Mouse (Mus musculus): ENCODE measurements around the gene Scgb1b15.
"Not testable (repeated sequence)": the region's sequence is repeated elsewhere in the genome, so short reads cannot be mapped to it uniquely, and the experiment has no call there.

DNA sequence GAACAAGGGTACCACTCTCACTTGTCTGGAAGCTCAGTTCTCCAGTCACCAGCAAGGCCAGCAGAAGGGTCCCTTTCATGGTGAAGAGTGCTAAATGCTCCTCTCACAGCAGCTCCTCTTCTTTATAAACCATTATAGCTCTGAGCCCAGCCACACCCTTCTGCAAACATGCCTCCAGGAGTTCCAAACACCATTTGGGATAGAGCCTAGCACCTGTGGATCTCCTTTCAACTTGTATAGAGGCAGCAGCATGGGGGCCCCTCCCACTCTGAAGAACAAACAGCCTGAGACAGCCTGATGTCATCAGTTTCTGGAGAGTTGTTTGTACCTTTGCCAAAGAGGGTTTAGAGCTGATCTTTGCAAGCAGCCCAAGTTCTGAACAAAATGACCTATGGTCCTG lies 6.8 kb upstream of the Scgb1b15 start, which contains the start of gene Scgb2b15:
- not testable (repeated sequence) for TF ChIP-seq SMC3 (IDR thresholded peaks at IDR 0.05; ENCODE audit: low read depth, low read length); CHD2 (IDR thresholded peaks at IDR 0.05; ENCODE audit: low read length); POLR2A (IDR thresholded peaks at IDR 0.05; ENCODE audit: control insufficient read depth in 1 of 2, insufficient read depth in 1 of 2, low read depth in 1 of 2, low read length in 2 of 2, poor library complexity in 1 of 2); USF1 (IDR thresholded peaks at IDR 0.05; ENCODE audit: low read depth, low read length); CTCF (IDR thresholded peaks at IDR 0.05 in 2 of 3, conservative IDR thresholded peaks at IDR 0.05 in 1 of 3; ENCODE audit: control insufficient read depth in 1 of 3, insufficient read depth in 1 of 3, low read depth in 2 of 3, low read length in 3 of 3, poor library complexity in 1 of 3, severe bottlenecking in 1 of 3); TCF12 (IDR thresholded peaks at IDR 0.05; ENCODE audit: low read depth, low read length)
